Mouse (Mus musculus): Measurements from ENCODE around the gene Dqx1.
A peak's percentile ranks its signal among the peaks of the same experiment; 100 is the strongest.

Gene Dqx1

GRCm38 (mm10) chr6:83071220-83071619, 13.6 kb downstream of the Dqx1 start:
- no peak for DNase-seq

GRCm38 (mm10) chr6:83074979-83075378, 17.3 kb downstream of the Dqx1 start:
- no peak for DNase-seq

- no peak for DNase-seq
These were observed 20.1 kb downstream of the Dqx1 start, which contains the start of gene Pcgf1 for GRCm38 (mm10) chr6:83077630-83078323. Pcgf1 (plus strand) TSS chr6:83077869.

- DNase-seq, result peak; percentile 99
These were observed 20.7 kb downstream of the Dqx1 start for GRCm38 (mm10) chr6:83078324-83078858.

DNA sequence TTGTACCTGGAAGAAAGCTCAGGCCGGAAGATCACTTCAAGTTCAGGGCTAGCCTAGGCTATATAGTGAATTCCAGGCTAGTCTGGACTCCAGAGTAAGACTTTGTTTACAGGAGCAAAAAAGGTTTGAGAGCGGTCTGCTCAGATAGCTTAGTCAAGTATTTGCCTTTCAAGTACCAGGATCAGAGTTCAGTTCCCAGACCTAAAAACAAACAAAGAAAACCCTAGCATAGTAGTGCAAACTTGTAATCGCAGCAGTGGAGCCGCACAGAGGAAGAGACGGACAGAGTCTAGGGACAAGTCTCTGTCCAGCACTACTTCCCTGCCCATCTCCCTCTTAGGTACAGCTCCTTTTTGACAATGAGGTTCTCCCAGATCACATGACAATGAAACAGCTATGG, 22.6 kb downstream of the Dqx1 start:
- DNase-seq, result no peak

DNA sequence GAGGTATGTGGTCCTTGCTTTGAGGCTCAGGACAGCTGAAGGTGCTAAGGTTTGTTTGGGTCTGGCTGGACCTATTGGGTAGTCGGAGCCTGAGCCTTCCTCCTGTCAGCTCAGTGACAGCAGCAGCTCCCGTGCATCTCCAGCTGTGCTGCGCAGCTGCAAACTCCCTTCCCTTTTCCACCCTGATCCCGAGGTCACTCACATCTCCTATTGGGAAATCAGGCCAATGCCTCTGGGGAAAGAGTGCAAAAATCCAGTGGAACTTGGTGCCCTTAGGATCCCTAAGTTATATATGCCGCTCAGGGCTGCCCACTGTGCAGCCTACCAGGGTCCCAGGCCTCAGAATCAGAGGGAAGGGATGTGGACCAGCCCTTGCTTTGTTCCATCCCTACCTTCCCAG, 25.9 kb downstream of the Dqx1 start:
- no peak for DNase-seq

DNA sequence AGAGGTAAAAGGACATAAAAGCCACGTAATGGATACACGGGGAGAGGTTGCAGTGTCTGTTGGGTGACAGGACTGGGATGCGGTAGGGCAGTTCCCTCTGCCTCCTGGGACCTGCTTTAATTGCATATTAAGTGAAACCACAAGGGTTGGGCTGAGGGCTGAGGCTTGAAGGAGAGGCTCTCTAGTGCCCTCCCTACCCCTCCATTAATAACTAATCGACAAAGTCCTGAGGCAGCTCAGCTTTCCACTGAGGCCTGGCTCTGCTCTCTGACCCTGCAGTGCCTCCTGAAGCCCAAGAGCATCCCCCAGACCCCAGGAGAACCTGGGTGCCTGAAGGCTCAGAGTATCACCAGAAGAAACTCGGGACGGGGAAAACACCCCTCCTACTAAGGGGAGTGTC, 26.8 kb downstream of the Dqx1 start:
- DNase-seq, result no peak

- no peak for DNase-seq
These were observed 28.7 kb downstream of the Dqx1 start, which contains the start of gene Lbx2 for GRCm38 (mm10) chr6:83086121-83087035. Lbx2 (plus strand) TSS chr6:83086367.

GRCm38 (mm10) chr6:83087205-83087925, 29.7 kb downstream of the Dqx1 start:
- no peak for DNase-seq

- no peak for DNase-seq
These were observed 30.2 kb downstream of the Dqx1 start for GRCm38 (mm10) chr6:83087926-83088260.

DNA sequence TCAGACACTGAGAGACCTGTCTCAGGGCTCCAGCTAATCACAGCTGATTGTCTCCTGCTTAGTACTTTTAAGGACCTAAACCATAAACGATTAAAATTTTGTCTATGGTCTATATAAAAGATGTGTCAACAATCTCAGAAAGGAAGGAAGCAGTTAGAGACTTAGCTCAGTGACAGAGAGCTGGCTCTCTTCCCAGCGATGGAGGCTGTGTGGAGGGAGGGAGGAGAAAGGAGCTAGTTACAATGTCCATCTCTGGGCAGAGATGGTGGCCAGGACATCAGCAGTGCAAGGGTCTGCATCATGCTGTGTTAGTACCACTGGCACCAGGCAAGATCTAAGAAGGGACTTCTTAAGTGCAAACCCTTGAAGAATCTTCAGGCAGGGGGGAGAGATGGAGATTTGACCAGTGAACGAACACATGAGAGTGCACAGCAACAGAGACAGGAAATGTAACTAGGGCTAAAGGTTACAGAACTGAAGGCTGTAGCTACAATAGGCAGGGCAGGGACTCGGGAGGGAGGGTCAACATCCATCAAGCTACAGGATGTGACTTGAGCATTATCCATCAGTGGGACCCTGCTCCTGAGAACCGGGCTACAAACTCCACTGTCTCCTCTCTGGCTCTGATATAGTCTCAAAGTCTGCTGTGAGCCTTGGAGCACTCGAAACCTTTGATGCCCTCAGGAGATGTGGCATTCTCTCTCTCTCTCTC, 34.9 kb downstream of the Dqx1 start:
- DNase-seq, result no peak

GRCm38 (mm10) chr6:83095968-83096367, 38.3 kb downstream of the Dqx1 start:
- DNase-seq, result no peak

- DNase-seq, result peak; percentile 70
These were observed 40.8 kb downstream of the Dqx1 start for GRCm38 (mm10) chr6:83098411-83098810.

GRCm38 (mm10) chr6:83101316-83101687, 43.7 kb downstream of the Dqx1 start, which contains the start of the genes Ccdc142 and Gm42688:
Ccdc142 (plus strand) TSS chr6:83101601.
Gm42688 (plus strand) TSS chr6:83101617.
- DNase-seq, result peak; percentile 94

- DNase-seq, result peak; percentile 58
These were observed 44.3 kb downstream of the Dqx1 start for GRCm38 (mm10) chr6:83101688-83102556.

DNA sequence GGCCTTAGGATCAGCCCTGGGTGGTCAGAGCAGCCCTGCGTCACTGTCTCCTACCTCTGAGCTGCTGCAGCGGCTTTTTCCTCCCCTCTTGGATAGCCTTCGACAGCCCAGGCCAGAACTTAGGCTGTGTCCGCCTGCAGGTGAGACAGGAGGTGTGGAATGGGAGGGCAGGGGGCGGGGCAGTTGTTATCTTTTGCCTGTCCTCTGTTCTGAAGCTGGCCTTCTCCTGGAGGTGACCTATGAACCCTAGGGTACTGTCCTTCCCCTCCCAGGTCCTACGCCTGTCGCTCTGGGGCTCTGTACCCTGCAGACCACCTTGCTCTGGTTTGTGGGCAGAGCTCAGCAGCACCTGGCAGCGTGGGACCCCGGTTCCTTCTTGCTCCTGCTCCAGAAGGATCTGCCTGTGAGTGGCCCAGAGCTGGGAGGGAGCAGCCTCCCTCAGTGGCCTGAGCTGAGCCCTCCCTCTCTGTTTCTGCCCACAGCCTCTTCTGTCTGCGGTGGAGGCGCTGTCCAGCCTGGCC, 45.5 kb downstream of the Dqx1 start:
- DNase-seq, result peak; percentile 26

DNA sequence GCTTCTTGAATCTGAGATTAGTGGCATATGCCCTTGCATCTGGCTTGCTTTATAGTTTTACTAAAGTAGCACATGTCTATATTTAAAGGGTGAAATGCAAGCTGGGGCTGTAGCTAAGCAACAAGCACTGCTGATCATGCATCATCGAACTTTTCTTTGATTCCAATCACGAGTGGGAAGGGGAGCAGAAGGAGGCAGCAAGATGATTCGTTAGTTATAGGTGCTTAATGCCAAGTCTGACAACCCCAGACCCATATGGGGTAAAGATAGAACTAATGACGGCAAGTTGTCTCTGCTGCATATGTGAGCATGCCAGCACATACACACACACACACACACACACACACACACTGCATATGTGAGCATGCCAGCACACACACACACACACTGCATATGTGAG, 46.5 kb downstream of the Dqx1 start:
- no peak for DNase-seq

GRCm38 (mm10) chr6:83107566-83108400, 50.1 kb downstream of the Dqx1 start:
- DNase-seq, result peak; percentile 71

DNA sequence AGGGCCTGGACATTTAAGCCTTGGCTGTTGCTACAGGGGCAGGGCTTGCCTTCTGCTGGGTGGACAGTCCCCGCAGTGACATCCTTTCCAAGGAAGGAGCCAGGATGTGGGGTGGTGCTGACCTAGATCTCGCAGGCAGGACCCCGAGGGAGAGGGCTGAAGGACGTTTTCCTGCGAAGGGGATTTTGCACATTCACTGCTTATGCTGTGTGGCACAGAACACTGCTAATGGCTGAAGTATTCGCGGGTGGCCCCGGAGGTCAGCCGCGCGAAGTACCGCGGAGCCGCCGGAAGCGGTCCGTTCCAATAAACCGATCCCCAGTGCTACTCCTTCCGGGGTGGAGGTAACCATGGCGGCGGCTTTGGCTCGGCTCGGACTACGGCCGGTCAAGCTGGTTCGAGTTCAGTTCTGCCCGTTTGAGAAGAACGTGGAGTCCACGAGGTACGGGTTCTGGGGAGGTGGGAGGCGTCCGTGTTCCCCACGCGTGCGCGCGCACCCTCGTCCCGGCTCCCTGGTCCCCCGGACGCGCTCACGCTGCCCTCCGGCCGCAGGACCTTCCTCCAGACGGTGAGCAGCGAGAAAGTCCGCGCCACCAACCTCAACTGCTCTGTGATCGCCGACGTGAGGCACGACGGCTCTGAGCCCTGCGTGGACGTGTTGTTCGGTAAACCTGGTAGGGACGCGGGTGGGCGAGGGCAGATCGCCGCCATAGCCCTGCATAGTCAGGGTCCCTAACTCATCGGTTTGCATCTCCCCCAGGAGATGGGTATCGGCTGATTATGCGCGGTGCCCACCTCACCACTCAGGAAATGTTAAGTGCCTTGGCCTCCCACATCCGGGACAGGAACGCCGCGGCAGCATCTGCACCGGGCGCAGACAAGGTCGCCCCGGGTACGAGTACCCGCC, 51.4 kb downstream of the Dqx1 start, which contains the start of gene Mrpl53:
TSS of gene Mrpl53 (plus strand) at position 279 of the 907 bp plus-strand sequence.
- DNase-seq, result peak; percentile 79
